Mouse (Mus musculus): Measurements from ENCODE around the gene Hist1h2bf.
"Not testable (repeated sequence)": the region's sequence is repeated elsewhere in the genome, so short reads cannot be mapped to it uniquely, and the experiment has no call there.

- not testable (repeated sequence) for TF ChIP-seq CTCF, EP300 (IDR thresholded peaks at IDR 0.05; ENCODE audit: low read depth)
Measured at GRCm38 (mm10) chr13:23544787-23545120, 29.2 kb downstream of the Hist1h2bf start.

Data from liver, embryonic 14.5 days (tissue).